Mouse (Mus musculus) olfactory bulb, adult 2 months (tissue): ENCODE results near the gene Ccdc82. TPM values are rescaled to one million over a fixed set of nuclear protein-coding genes. Genes with fewer than 3 reads are reported as not detected.

Experiments used
- H3K27ac ChIP-seq: fragments of 200-500 bp; 2 replicates; pipeline ENCODE4 v1.5.1; 2012; ENCODE audit warnings: low read depth, low read length; ENCODE audit not compliant: insufficient read depth
- H3K4me1 ChIP-seq: fragments of 200-500 bp; 2 replicates; pipeline ENCODE4 v1.6.1; 2012; ENCODE audit warnings: low read length; ENCODE audit not compliant: control insufficient read depth, insufficient read depth
- H3K4me3 ChIP-seq: fragments of 200-500 bp; 2 replicates; pipeline ENCODE4 v1.5.1; 2012; ENCODE audit warnings: mild to moderate bottlenecking, low read depth, low read length, moderate library complexity; ENCODE audit not compliant: insufficient read depth
- CTCF ChIP-seq: fragments of 200-500 bp; IDR thresholded peaks from 2 replicates; pipeline ENCODE4 v1.5.1; 2012; ENCODE audit warnings: low read depth, mild to moderate bottlenecking, low read length, moderate library complexity; ENCODE audit not compliant: insufficient read depth
- POLR2A ChIP-seq: fragments of 200-500 bp; IDR thresholded peaks from 2 replicates; pipeline ENCODE4 v1.6.1; 2012; ENCODE audit warnings: mild to moderate bottlenecking, low read depth, low read length, moderate library complexity; ENCODE audit not compliant: insufficient read depth
- WGBS: fragments of 180-500 bp; shearing (Covaris S2); methylation state at CpG from one replicate; pipeline ENCODE4 v1.1.7; 2018; 5-methylcytosine and 5-hydroxymethylcytosine counted together
- polyA plus RNA-seq: library from polyadenylated mRNA; stranded (reverse); fragments of >200 nt; gene quantifications from 2 replicates; pipeline ENCODE4 v1.2.4, GENCODE M21; 2012; ENCODE audit warnings: low replicate concordance; ENCODE audit not compliant: missing spikeins, insufficient read depth, insufficient read length

Gene Ccdc82
- not detected in 2 replicates for polyA plus RNA-seq

DNA sequence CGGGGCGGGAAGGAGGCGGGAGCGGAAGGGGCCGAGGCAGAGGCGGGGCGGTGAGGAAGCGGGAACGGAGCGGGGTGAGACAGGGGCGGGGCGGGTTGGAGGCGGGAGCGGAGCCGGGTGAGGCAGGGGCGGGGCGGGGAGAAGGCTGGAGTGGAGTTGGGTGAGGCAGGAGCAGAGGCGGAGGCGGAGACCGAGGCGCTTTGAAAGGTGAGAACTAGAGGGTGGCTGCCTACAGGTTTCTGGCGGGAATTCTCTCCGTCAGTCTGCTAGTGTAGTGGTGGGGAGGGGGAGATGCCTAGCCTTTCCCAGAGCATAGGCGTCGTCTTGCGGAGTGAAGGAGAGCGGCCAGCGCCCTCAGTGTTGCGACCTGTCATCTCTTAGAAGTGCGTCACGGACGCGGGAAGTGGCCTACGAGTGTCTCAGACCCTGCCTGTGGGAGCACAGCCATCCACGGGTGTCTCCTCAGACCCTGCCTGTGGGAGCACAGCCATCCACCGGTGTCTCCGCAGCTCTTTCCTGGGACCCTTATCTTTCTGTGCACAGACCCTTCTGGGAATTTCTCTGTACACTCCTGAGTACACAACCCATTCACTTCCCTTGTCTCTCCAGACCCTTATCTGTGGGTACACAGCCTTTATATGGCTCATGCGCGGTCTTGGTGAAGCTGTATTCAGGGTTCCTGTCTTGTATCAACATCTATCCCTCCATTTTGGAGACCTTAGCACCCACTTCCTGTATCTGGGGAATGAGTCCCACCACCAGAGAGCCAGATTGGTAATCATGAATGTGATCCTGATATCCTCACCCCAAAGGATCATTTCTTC is at the start of gene Ccdc82:
Gene Ccdc82, plus strand, starts transcription at position 141 of the 824 bp plus-strand sequence.
- under 1% methylated on average over 30 of the region's 39 CpGs for WGBS
- Histone ChIP-seq H3K27ac (peak within 1 kb of the TSS; percentile 77), H3K4me1 (no peaks in the 10 kb centered on the region), H3K4me3 (peak within 1 kb of the TSS; percentile 88)
- TF ChIP-seq CTCF = no peak
- TF ChIP-seq POLR2A = no peak

DNA sequence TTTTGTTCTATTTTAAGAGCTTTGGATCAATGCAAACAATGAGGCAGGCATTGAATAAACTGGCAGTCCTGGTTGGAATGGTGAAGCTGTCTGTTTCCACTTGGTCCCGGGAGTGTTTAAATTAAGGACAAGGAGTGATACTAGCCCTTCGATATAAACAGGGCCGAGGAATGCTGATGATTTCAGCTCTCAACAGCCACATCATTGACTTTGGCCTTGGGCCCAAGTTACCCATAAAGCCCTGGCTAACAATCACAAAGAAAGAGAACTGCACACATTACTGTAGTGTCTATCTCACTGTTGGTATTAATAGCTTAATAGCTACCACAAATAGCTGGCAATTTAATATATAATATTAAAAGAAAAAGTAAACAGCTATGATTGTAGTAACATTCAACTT is 46.7 kb upstream of the Ccdc82 start:
- no peak for TF ChIP-seq CTCF
- no peak for TF ChIP-seq POLR2A
- H3K4me3 ChIP-seq = no peak overlapping the region
- WGBS = 45% methylated on average over 3 of the region's 3 CpGs

DNA sequence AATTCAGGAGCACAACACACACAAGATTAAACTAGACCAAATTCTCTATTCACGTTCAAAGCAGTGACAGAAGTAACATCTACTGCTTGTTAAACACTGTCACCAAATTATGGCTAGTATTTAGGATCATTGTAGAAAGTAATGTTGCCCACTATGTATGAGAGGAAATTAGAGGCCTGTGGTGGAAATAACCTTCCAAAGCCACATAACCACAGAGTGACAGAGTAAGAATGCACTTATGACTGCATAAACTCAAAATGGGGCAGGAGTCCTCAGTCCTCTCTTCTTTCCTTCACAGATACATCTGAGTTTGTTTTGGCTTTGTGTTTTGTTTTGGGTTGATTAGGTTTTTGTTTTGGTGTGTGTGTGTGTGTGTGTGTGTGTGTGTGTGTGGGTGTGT is 43.6 kb upstream of the Ccdc82 start:
- Histone ChIP-seq H3K4me3 (no peak overlapping the region), H3K4me1 (no peaks in the 10 kb centered on the region), H3K27ac (no peak overlapping the region)
- 97% methylated on average over 1 of the region's 1 CpGs for WGBS
- TF ChIP-seq CTCF = no peak
- no peak for TF ChIP-seq POLR2A

More for the DNA sequence above, 46.7 kb upstream of the Ccdc82 start:
- Histone ChIP-seq H3K4me1 (no peaks in the 10 kb centered on the region), H3K27ac (no peak overlapping the region)

DNA sequence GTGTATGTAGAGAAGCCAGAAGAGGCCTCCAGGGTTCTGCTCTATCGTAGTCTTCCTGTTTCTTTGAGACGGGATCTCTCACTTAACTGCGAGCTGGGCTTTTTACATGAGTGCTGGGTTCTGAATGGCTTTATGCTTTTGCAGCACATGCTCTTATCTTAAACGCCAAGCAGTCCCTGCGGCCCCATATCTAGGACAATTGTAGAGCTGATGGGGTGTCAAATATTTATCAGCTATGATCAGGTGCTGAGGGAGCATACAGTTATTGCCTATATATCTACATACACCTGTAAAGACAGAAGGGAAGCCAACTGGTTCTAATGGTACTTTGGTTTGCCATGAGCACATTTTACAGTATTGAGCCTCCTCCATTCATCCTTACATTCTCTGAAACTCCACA is 43.1 kb upstream of the Ccdc82 start:
- whole genome bisulfite sequencing = 91% methylated on average over 5 of the region's 5 CpGs
- TF ChIP-seq POLR2A (no peak), CTCF (no peak)
- Histone ChIP-seq H3K4me3 (no peak overlapping the region), H3K4me1 (no peaks in the 10 kb centered on the region), H3K27ac (no peak overlapping the region)

DNA sequence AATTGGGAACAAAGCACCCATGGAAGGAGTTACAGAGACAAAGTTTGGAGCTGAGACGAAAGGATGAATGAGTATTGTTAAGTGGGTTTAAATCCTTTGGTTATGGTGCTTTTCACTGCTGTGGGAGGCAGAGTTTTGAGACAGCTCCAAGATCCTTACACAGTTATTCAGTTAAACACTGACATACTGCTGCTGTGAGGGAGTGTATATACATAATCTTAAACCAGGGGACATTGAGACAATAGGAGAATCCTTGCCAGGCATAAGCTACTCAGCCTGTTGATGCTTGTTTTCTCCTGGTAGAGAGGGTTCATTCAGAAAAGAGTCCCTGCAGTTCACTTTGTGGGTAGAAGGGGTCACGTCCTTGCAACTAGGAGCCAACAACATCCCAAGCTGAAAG is 40.4 kb upstream of the Ccdc82 start:
- 49% methylated on average over 2 of the region's 2 CpGs for WGBS
- H3K4me3 ChIP-seq = no peak overlapping the region
- H3K4me1 ChIP-seq = no peaks in the 10 kb centered on the region
- H3K27ac ChIP-seq = no peak overlapping the region
- no peak for TF ChIP-seq CTCF
- TF ChIP-seq POLR2A = no peak

DNA sequence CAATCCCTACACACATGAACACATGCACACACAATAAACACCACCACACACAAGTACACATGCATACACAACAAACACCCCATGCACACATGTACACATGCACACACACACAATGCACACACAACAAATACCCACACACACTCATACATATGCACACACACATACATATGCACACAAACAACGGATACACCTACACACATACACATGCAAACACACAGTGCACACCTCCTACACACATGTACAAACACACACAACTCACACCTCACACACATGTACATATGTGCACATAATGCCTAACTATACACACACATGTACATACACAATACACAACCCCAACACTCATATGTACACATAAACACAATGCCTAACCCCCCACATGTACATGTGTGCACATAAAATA is 20.9 kb upstream of the Ccdc82 start:
- Histone ChIP-seq H3K27ac (no peak overlapping the region), H3K4me3 (no peak overlapping the region), H3K4me1 (no peaks in the 10 kb centered on the region)
- WGBS = 88% methylated on average over 1 of the region's 1 CpGs
- TF ChIP-seq POLR2A (no peak), CTCF (no peak)

DNA sequence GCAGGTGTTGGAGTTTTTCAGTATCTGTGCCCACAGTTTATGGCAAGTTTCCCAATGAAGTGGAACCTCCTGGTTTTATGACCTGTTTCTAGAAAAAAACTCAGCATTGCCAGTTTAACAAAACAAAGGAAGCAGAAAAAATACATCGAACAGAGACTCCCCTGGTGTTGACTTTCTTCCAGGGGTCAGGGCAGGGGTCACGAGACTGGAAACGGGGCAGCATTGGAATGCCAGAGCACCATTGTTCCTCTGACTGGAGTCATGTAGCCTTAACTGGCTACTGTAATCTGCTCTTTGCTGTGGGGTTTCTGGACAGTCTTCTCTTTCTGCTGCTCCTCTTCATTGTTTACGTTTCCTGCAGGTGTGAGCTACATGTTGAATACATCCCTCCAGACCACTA is 16.2 kb upstream of the Ccdc82 start:
- Histone ChIP-seq H3K27ac (no peak overlapping the region), H3K4me3 (no peak overlapping the region), H3K4me1 (no peaks in the 10 kb centered on the region)
- 25% methylated on average over 4 of the region's 4 CpGs for WGBS
- TF ChIP-seq POLR2A = no peak
- TF ChIP-seq CTCF = no peak

DNA sequence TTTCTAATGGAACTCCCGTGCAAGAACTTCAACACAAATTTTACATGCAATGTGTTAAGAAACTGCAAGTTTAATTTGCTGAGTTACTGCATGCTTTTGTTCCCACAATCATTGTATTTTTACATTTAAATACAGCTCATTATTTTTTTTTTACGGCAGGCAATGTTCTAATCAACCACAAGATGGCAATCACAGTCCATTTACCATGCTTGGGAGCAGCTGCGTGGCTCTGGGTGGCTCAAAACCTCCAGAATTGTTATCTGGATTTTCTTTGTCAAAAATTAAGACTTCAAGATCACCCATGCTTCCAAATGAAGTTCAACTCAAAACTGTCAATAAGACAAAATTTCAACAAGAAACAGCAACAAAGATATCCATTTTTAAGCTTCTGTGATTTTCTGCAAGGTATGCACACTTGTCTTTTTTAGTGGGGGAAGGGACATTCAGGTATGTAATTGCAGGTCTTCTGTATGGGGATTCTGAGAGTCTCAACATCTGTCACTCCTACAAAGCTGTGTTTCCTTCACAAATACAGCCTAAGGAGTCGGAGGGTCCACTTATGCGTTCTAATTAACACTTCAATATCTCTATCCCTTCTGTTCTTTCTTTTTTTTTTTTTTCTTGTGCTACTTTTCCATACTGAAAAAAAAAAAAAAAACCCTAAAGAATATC is 15.1 kb upstream of the Ccdc82 start:
- H3K4me3 ChIP-seq = no peak overlapping the region
- TF ChIP-seq POLR2A (no peak), CTCF (no peak)
- WGBS = 12% methylated on average over 5 of the region's 5 CpGs
- H3K27ac ChIP-seq = no peak overlapping the region
- H3K4me1 ChIP-seq = no peaks in the 10 kb centered on the region

DNA sequence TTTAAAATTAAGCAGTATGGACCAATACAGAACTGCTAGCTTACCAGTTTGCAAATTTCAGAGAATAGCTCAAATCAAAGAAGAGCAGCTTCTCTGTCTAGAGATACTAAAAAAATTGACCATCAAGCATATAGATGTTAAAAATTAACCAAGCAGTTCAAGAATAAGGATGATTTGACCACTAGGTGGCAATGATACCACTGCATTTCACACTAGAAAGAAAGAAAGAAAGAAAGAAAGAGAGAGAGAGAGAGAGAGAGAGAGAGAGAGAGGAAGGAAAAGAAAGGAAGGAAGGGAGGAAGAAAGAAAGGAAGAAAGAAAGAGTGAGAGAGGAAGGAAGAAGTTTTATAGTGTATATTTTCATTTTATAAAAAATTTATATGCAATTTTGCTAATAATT is 4.4 kb upstream of the Ccdc82 start:
- no peak overlapping the region for H3K4me3 ChIP-seq
- H3K27ac ChIP-seq = no peak overlapping the region
- TF ChIP-seq CTCF = no peak
- no peak for TF ChIP-seq POLR2A
- H3K4me1 ChIP-seq = no peaks in the 10 kb centered on the region

DNA sequence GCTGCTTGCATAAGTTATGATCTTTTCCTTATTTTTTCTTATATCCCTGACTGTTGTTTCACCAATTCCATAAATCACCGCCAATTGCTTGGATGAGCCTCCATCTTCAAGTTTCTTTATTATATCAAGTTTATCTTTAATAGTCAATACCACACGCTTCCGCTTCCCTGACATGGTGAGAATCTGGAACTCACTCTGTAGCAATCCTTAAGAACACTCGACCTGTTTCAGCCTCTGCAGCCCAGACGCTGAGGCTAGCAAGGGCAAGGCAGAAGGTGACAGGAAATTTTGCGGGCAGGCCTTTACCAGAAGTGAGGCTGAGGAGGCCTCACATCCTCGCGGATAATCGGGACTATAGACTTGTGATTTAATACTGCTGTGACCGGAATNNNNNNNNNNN is 1.3 kb upstream of the Ccdc82 start, which contains the start of gene Jrkl:
Gene Jrkl, minus strand, starts transcription at position 349 of the 400 bp plus-strand sequence.
- H3K27ac ChIP-seq = no peak within 1 kb of the TSS
- TF ChIP-seq POLR2A (no peak), CTCF (no peak)
- H3K4me3 ChIP-seq = peak within 1 kb of the TSS; percentile 51
- whole genome bisulfite sequencing = 3% methylated on average over 10 of the region's 10 CpGs
- H3K4me1 ChIP-seq = no peaks in the 10 kb centered on the region
